Mouse (Mus musculus) embryonic facial prominence, embryonic 14.5 days (tissue): ENCODE data around the gene Uqcrc2. TPM values are rescaled to one million over a fixed set of nuclear protein-coding genes. Genes with fewer than 3 reads are reported as not detected.

Experiments used
- ATAC-seq: fragments of 200-750 bp; cut with Nextera tagmentation; 2 replicates; pipeline ENCODE4 v1.8.0; 2017; ENCODE audit warnings: low read depth, moderate number of reproducible peaks, moderate TSS enrichment
- DNase-seq: peaks from one replicate; pipeline ENCODE4 v3.0.0-alpha.2; 2015; ENCODE audit warnings: low spot score
- H3K27ac ChIP-seq: fragments of 300-500 bp; sonication (generic); replicated peaks from 2 replicates; pipeline ENCODE4 v1.5.1; 2014; ENCODE audit warnings: low read depth, mild to moderate bottlenecking, low read length, moderate library complexity
- H3K27me3 ChIP-seq: fragments of 300-500 bp; sonication (generic); replicated peaks from 2 replicates; pipeline ENCODE4 v1.6.1; 2014; ENCODE audit warnings: low read length; ENCODE audit not compliant: control insufficient read depth, insufficient read depth
- H3K36me3 ChIP-seq: fragments of 300-500 bp; sonication (generic); 2 replicates; pipeline ENCODE4 v1.6.1; 2014; ENCODE audit warnings: low read length, mixed read lengths; ENCODE audit not compliant: control insufficient read depth, insufficient read depth
- H3K4me1 ChIP-seq: fragments of 300-500 bp; sonication (generic); 2 replicates; pipeline ENCODE4 v1.6.1; 2014; ENCODE audit warnings: antibody characterized with exemption, low read length; ENCODE audit not compliant: control insufficient read depth, insufficient read depth
- H3K4me2 ChIP-seq: fragments of 300-500 bp; sonication (generic); 2 replicates; pipeline ENCODE4 v1.6.1; 2014; ENCODE audit warnings: low read depth, mild to moderate bottlenecking, low read length, moderate library complexity, mixed read lengths
- H3K4me3 ChIP-seq: fragments of 300-500 bp; sonication (generic); 2 replicates; pipeline ENCODE4 v1.5.1; 2014; ENCODE audit warnings: low read depth, mild to moderate bottlenecking, low read length
- H3K9ac ChIP-seq: fragments of 300-500 bp; sonication (generic); 2 replicates; pipeline ENCODE4 v1.6.1; 2014; ENCODE audit warnings: low read depth, mild to moderate bottlenecking, low read length, moderate library complexity, mixed read lengths
- H3K9me3 ChIP-seq: fragments of 300-500 bp; sonication (generic); 2 replicates; pipeline ENCODE4 v1.6.1; 2016; ENCODE audit warnings: low read length; ENCODE audit not compliant: control insufficient read depth
- WGBS: fragments of 180-500 bp; shearing (Covaris S2); extraction: QIAGEN DNeasy Blood & Tissue Kit; methylation state at CpG from one replicate; pipeline ENCODE4 v1.1.7; 2014; 5-methylcytosine and 5-hydroxymethylcytosine counted together
- polyA plus RNA-seq: library from polyadenylated mRNA; unstranded; fragments of >200 nt; fragmentation: Nextera tagmentation; extraction: Ambion mirVana; gene quantifications from 2 replicates; pipeline ENCODE4 v1.2.1, GENCODE M21; 2014

The Uqcrc2 gene
- polyA plus RNA-seq, 1 experiment from 2014 or later = 221 TPM

GRCm38 (mm10) chr7:120677764-120678531 is 43.0 kb downstream of the Uqcrc2 start:
- Histone ChIP-seq H3K4me2 (peak overlapping the region; percentile 73), H3K4me1 (peaks cover 21% of the 10 kb centered on the region; the same call in 1 of the 2 replicates), H3K4me3 (peak overlapping the region; percentile 84), H3K27me3 (no peaks in the 10 kb centered on the region), H3K36me3 (no peaks in the 10 kb centered on the region), H3K9ac (peak overlapping the region; percentile 88), H3K9me3 (no peaks in the 10 kb centered on the region), H3K27ac (peak overlapping the region; percentile 55)
- WGBS = 1% methylated on average over 36 of the region's 42 CpGs
- DNase-seq = peak; percentile 18
- ATAC-seq = peak; percentile 60

- Histone ChIP-seq H3K27me3 (no peaks in the 10 kb centered on the region), H3K27ac (no peak overlapping the region), H3K9me3 (no peaks in the 10 kb centered on the region), H3K9ac (peak overlapping the region; percentile 88), H3K4me3 (peak overlapping the region; percentile 84), H3K36me3 (no peaks in the 10 kb centered on the region), H3K4me1 (peaks cover 21% of the 10 kb centered on the region; the same call in 1 of the 2 replicates), H3K4me2 (peak overlapping the region; percentile 73)
- DNase-seq = no peak
- 52% methylated on average over 8 of the region's 8 CpGs for WGBS
- no peak for ATAC-seq
Measured at GRCm38 (mm10) chr7:120679023-120679422, 44.0 kb downstream of the Uqcrc2 start.

- no peak for DNase-seq
- H3K27ac ChIP-seq = no peak overlapping the region
- 78% methylated on average over 4 of the region's 4 CpGs for WGBS
- no peaks in the 10 kb centered on the region for H3K9me3 ChIP-seq
- no peaks in the 10 kb centered on the region for H3K36me3 ChIP-seq
- H3K9ac ChIP-seq = no peak overlapping the region
- no peaks in the 10 kb centered on the region for H3K27me3 ChIP-seq
- H3K4me1 ChIP-seq = peaks cover 16% of the 10 kb centered on the region; the same call in 1 of the 2 replicates
- H3K4me2 ChIP-seq = no peak overlapping the region
- no peak overlapping the region for H3K4me3 ChIP-seq
- no peak for ATAC-seq
Measured at GRCm38 (mm10) chr7:120682002-120682401, 47.0 kb downstream of the Uqcrc2 start.

- WGBS = 63% methylated on average over 2 of the region's 2 CpGs
- H3K9ac ChIP-seq = no peak overlapping the region
- H3K27me3 ChIP-seq = no peaks in the 10 kb centered on the region
- no peak overlapping the region for H3K27ac ChIP-seq
- H3K4me2 ChIP-seq = no peak overlapping the region
- DNase-seq (peak; percentile 32), ATAC-seq (no peak)
- no peaks in the 10 kb centered on the region for H3K9me3 ChIP-seq
- H3K36me3 ChIP-seq = no peaks in the 10 kb centered on the region
- H3K4me1 ChIP-seq = 0 out of 2 replicates have a peak, but pooled peaks cover 2% of the 10 kb centered on the region
- H3K4me3 ChIP-seq = no peak overlapping the region
Measured at GRCm38 (mm10) chr7:120684731-120685161, 49.8 kb downstream of the Uqcrc2 start.

DNA sequence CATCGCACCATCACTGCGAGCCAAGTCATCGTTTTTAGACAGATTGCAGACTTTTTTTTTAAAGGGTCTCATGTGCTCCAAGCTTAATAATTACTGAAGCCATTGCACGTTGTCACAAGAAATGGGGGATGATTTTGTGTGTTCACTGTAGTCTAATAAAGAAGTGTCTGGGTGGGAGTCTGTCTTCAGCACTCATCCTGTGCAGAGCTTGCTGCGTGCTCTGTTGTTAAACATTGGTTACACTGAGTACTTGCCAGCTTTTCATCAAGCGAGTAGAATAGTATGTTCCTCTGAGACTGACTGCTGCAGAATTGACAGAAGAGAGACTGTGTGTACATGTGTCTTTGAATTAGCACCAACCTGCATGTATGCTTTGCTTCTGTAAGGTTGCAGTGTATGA is 50.3 kb downstream of the Uqcrc2 start:
- DNase-seq (no peak), ATAC-seq (no peak)
- no peaks in the 10 kb centered on the region for H3K27me3 ChIP-seq
- no peak overlapping the region for H3K4me2 ChIP-seq
- no peaks in the 10 kb centered on the region for H3K36me3 ChIP-seq
- no peak overlapping the region for H3K9ac ChIP-seq
- no peak overlapping the region for H3K27ac ChIP-seq
- H3K4me3 ChIP-seq = no peak overlapping the region
- no peaks in the 10 kb centered on the region for H3K9me3 ChIP-seq
- WGBS = 75% methylated on average over 6 of the region's 6 CpGs
- H3K4me1 ChIP-seq = no peaks in the 10 kb centered on the region

GRCm38 (mm10) chr7:120690634-120691033 is 55.7 kb downstream of the Uqcrc2 start:
- H3K4me3 ChIP-seq = no peak overlapping the region
- no peak overlapping the region for H3K27ac ChIP-seq
- no peaks in the 10 kb centered on the region for H3K9me3 ChIP-seq
- peaks cover 13% of the 10 kb centered on the region for H3K36me3 ChIP-seq
- no peak overlapping the region for H3K4me2 ChIP-seq
- 64% methylated on average over 4 of the region's 4 CpGs for WGBS
- no peaks in the 10 kb centered on the region for H3K4me1 ChIP-seq
- H3K9ac ChIP-seq = no peak overlapping the region
- DNase-seq = no peak
- no peak for ATAC-seq
- no peaks in the 10 kb centered on the region for H3K27me3 ChIP-seq

DNA sequence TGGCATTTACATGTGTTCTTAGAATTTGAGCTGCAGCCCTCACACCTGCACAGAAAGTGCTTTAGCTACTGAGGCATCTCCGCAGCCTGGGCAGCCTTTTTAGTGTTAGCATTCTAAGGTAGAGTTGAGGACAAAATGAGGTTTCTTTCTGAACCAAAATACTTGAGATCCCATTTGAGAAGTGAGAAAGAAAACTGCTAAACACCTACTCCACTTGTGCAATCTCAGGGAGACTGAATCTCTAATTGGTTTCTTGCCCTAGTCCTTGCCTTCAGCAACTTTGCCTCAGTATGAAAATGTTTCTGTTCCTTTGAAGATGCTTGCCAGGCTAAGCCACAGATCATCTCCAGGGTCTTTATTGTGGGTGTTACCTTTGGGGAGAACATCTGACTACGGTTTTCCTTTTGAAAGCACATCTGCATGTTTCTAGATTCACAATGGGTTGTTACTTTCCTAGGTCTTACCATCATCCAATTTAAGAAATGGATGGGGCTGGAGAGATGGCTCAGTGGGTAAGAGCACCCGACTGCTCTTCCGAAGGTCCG is 58.9 kb downstream of the Uqcrc2 start:
- H3K4me2 ChIP-seq = no peak overlapping the region
- 94% methylated on average over 5 of the region's 5 CpGs for WGBS
- H3K27ac ChIP-seq = no peak overlapping the region
- no peak for DNase-seq
- no peak for ATAC-seq
- peaks cover 13% of the 10 kb centered on the region for H3K36me3 ChIP-seq
- no peaks in the 10 kb centered on the region for H3K27me3 ChIP-seq
- H3K4me3 ChIP-seq = no peak overlapping the region
- H3K9ac ChIP-seq = no peak overlapping the region
- no peaks in the 10 kb centered on the region for H3K9me3 ChIP-seq
- no peaks in the 10 kb centered on the region for H3K4me1 ChIP-seq

DNA sequence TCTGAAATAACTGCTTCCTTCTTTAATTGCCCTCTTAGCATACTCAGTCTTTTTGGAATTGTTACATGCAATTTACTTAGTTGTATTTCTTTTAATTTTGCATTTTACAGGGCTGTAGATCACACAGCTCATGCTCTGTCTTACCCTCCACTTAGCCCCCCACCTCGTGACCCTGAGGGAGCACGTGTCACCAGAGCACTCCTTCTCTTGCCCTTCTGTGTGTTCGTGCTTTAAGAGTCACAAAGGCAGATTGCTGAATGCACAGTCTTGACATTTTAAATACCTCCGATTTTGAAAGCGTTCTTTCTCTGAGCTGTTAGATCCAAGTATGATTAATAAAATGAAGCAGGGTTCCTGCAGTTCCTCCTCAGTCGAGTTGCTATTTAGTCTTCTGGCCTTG is 60.2 kb downstream of the Uqcrc2 start:
- H3K9me3 ChIP-seq = no peaks in the 10 kb centered on the region
- no peaks in the 10 kb centered on the region for H3K27me3 ChIP-seq
- H3K27ac ChIP-seq = no peak overlapping the region
- no peaks in the 10 kb centered on the region for H3K4me1 ChIP-seq
- ATAC-seq = no peak
- DNase-seq = no peak
- 44% methylated on average over 6 of the region's 6 CpGs for WGBS
- no peak overlapping the region for H3K9ac ChIP-seq
- H3K4me2 ChIP-seq = no peak overlapping the region
- no peak overlapping the region for H3K4me3 ChIP-seq
- peaks cover 13% of the 10 kb centered on the region for H3K36me3 ChIP-seq
